Mouse (Mus musculus): ENCODE data around the gene Plpp4.
A peak's percentile ranks its signal among the peaks of the same experiment; 100 is the strongest.

The Plpp4 gene

GRCm38 (mm10) chr7:129256621-129257373 lies at the start of gene Plpp4:
Gene Plpp4 (plus strand): TSS chr7:129257031.
- peak; percentile 15 for DNase-seq (ENCODE audit: low spot score)

- DNase-seq (ENCODE audit: low spot score): no peak
These were observed 40.8 kb upstream of the Plpp4 start for GRCm38 (mm10) chr7:129215926-129216543.

- no peak for DNase-seq (ENCODE audit: low spot score)
These were observed 40.2 kb upstream of the Plpp4 start for GRCm38 (mm10) chr7:129216547-129217195.

GRCm38 (mm10) chr7:129220948-129221347 lies 35.9 kb upstream of the Plpp4 start:
- no peak for DNase-seq (ENCODE audit: low spot score)

- no peak for DNase-seq (ENCODE audit: low spot score)
These were observed 35.2 kb upstream of the Plpp4 start for GRCm38 (mm10) chr7:129221649-129222048.

GRCm38 (mm10) chr7:129235410-129235809 lies 21.4 kb upstream of the Plpp4 start:
- no peak for DNase-seq (ENCODE audit: low spot score)

GRCm38 (mm10) chr7:129235995-129236394 lies 20.8 kb upstream of the Plpp4 start:
- no peak for DNase-seq (ENCODE audit: low spot score)

GRCm38 (mm10) chr7:129250981-129251380 lies 5.8 kb upstream of the Plpp4 start:
- DNase-seq (ENCODE audit: low spot score): no peak

GRCm38 (mm10) chr7:129253406-129253805 lies 3.4 kb upstream of the Plpp4 start:
- no peak for DNase-seq (ENCODE audit: low spot score)

GRCm38 (mm10) chr7:129254126-129254525 lies 2.7 kb upstream of the Plpp4 start:
- DNase-seq (ENCODE audit: low spot score): no peak

- DNase-seq (ENCODE audit: low spot score): no peak
These were observed 1.4 kb upstream of the Plpp4 start for GRCm38 (mm10) chr7:129255406-129255805.

GRCm38 (mm10) chr7:129257374-129258018 lies 665 bp downstream of the Plpp4 start:
- no peak for DNase-seq (ENCODE audit: low spot score)

- no peak for DNase-seq (ENCODE audit: low spot score)
These were observed 1.5 kb downstream of the Plpp4 start for GRCm38 (mm10) chr7:129258331-129258730.

- no peak for DNase-seq (ENCODE audit: low spot score)
These were observed 2.4 kb downstream of the Plpp4 start for GRCm38 (mm10) chr7:129259195-129259594.

- DNase-seq (ENCODE audit: low spot score): no peak
These were observed 17.0 kb downstream of the Plpp4 start for GRCm38 (mm10) chr7:129273867-129274266.

GRCm38 (mm10) chr7:129274726-129275125 lies 17.9 kb downstream of the Plpp4 start:
- no peak for DNase-seq (ENCODE audit: low spot score)

GRCm38 (mm10) chr7:129277751-129278150 lies 20.9 kb downstream of the Plpp4 start:
- DNase-seq (ENCODE audit: low spot score): no peak

GRCm38 (mm10) chr7:129278801-129279200 lies 22.0 kb downstream of the Plpp4 start:
- no peak for DNase-seq (ENCODE audit: low spot score)

GRCm38 (mm10) chr7:129279261-129279660 lies 22.4 kb downstream of the Plpp4 start:
- no peak for DNase-seq (ENCODE audit: low spot score)

GRCm38 (mm10) chr7:129281966-129282365 lies 25.1 kb downstream of the Plpp4 start:
- no peak for DNase-seq (ENCODE audit: low spot score)

GRCm38 (mm10) chr7:129285186-129285868 lies 28.5 kb downstream of the Plpp4 start:
- DNase-seq (ENCODE audit: low spot score): no peak

GRCm38 (mm10) chr7:129293211-129293610 lies 36.4 kb downstream of the Plpp4 start:
- no peak for DNase-seq (ENCODE audit: low spot score)
